Mouse (Mus musculus) kidney, embryonic 16.5 days (tissue): ENCODE data around the gene Rb1. TPM values are rescaled to one million over a fixed set of nuclear protein-coding genes. Genes with fewer than 3 reads are reported as not detected.

Experiments
- ATAC-seq: fragments of 200-750 bp; cut with Nextera tagmentation; 2 replicates; pipeline ENCODE4 v1.8.0; 2017; ENCODE audit warnings: moderate TSS enrichment; ENCODE audit not compliant: low FRiP score, low TSS enrichment
- H3K27ac ChIP-seq: fragments of 300-500 bp; sonication (generic); 2 replicates; pipeline ENCODE4 v1.5.1; 2014; ENCODE audit warnings: low read length
- H3K27me3 ChIP-seq: fragments of 300-500 bp; sonication (generic); 2 replicates; pipeline ENCODE4 v1.6.1; 2014; ENCODE audit warnings: low read length, control low read depth, mixed read lengths; ENCODE audit not compliant: insufficient read depth
- H3K36me3 ChIP-seq: fragments of 300-500 bp; sonication (generic); 2 replicates; pipeline ENCODE4 v1.6.1; 2014; ENCODE audit warnings: low read length, control low read depth, mixed read lengths; ENCODE audit not compliant: insufficient read depth
- H3K4me1 ChIP-seq: fragments of 300-500 bp; sonication (generic); 2 replicates; pipeline ENCODE4 v1.6.1; 2014; ENCODE audit warnings: low read length, control low read depth, mixed read lengths; ENCODE audit not compliant: insufficient read depth
- H3K4me2 ChIP-seq: fragments of 300-500 bp; sonication (generic); replicated peaks from 2 replicates; pipeline ENCODE4 v1.6.1; 2014; ENCODE audit warnings: low read depth, low read length
- H3K4me3 ChIP-seq: fragments of 300-500 bp; sonication (generic); 2 replicates; pipeline ENCODE4 v1.5.1; 2014; ENCODE audit warnings: mild to moderate bottlenecking, low read length
- H3K9ac ChIP-seq: fragments of 300-500 bp; sonication (generic); replicated peaks from 2 replicates; pipeline ENCODE4 v1.6.1; 2014; ENCODE audit warnings: low read length
- H3K9me3 ChIP-seq: fragments of 300-500 bp; sonication (generic); 2 replicates; pipeline ENCODE4 v1.6.1; 2016; ENCODE audit warnings: low read length, control low read depth
- WGBS: fragments of 180-500 bp; shearing (Covaris S2); extraction: QIAGEN DNeasy Blood & Tissue Kit; methylation state at CpG from one replicate; pipeline ENCODE4 v1.1.7; 2014; 5-methylcytosine and 5-hydroxymethylcytosine counted together
- polyA plus RNA-seq: library from polyadenylated mRNA; unstranded; fragments of >200 nt; fragmentation: Nextera tagmentation; extraction: Ambion mirVana; gene quantifications from 2 replicates; pipeline ENCODE4 v1.2.1, GENCODE M21; 2015

Gene Rb1
- polyA plus RNA-seq, 1 experiment from 2014 or later, result 28.1 TPM

GRCm38 (mm10) chr14:73231286-73231982 lies 94.2 kb downstream of the Rb1 start:
- no peak for ATAC-seq

GRCm38 (mm10) chr14:73226849-73227248 lies 98.8 kb downstream of the Rb1 start:
- no peaks in the 10 kb centered on the region for H3K27me3 ChIP-seq
- no peak overlapping the region for H3K4me2 ChIP-seq
- 37% methylated on average over 1 of the region's 1 CpGs for WGBS
- no peaks in the 10 kb centered on the region for H3K36me3 ChIP-seq
- no peak overlapping the region for H3K4me3 ChIP-seq
- ATAC-seq, result no peak
- H3K9me3 ChIP-seq, result no peaks in the 10 kb centered on the region
- H3K27ac ChIP-seq, result no peak overlapping the region
- H3K4me1 ChIP-seq, result peaks cover 6% of the 10 kb centered on the region; the same call in 1 of the 2 replicates
- no peak overlapping the region for H3K9ac ChIP-seq

More at GRCm38 (mm10) chr14:73231286-73231982, 94.2 kb downstream of the Rb1 start:
- no peaks in the 10 kb centered on the region for H3K9me3 ChIP-seq
- 34% methylated on average over 5 of the region's 5 CpGs for WGBS
- H3K27ac ChIP-seq, result no peak overlapping the region
- H3K27me3 ChIP-seq, result no peaks in the 10 kb centered on the region
- H3K9ac ChIP-seq, result no peak overlapping the region
- no peak overlapping the region for H3K4me2 ChIP-seq
- peaks cover 21% of the 10 kb centered on the region for H3K4me1 ChIP-seq
- no peaks in the 10 kb centered on the region for H3K36me3 ChIP-seq
- H3K4me3 ChIP-seq, result no peak overlapping the region

GRCm38 (mm10) chr14:73226346-73226745 lies 99.3 kb downstream of the Rb1 start:
- no peaks in the 10 kb centered on the region for H3K36me3 ChIP-seq
- H3K9me3 ChIP-seq, result no peaks in the 10 kb centered on the region
- 81% methylated on average over 3 of the region's 3 CpGs for WGBS
- no peak overlapping the region for H3K9ac ChIP-seq
- peaks cover 4% of the 10 kb centered on the region; the same call in 1 of the 2 replicates for H3K4me1 ChIP-seq
- H3K27me3 ChIP-seq, result no peaks in the 10 kb centered on the region
- H3K4me3 ChIP-seq, result no peak overlapping the region
- H3K4me2 ChIP-seq, result no peak overlapping the region
- no peak for ATAC-seq
- H3K27ac ChIP-seq, result no peak overlapping the region

- Histone ChIP-seq H3K9me3 (no peaks in the 10 kb centered on the region), H3K4me1 (no peaks in the 10 kb centered on the region), H3K27ac (no peak overlapping the region), H3K4me3 (no peak overlapping the region), H3K9ac (no peak overlapping the region), H3K36me3 (no peaks in the 10 kb centered on the region), H3K27me3 (no peaks in the 10 kb centered on the region), H3K4me2 (no peak overlapping the region)
- WGBS, result 90% methylated on average over 9 of the region's 9 CpGs
- ATAC-seq, result no peak
Observed at GRCm38 (mm10) chr14:73222316-73222970, 103.2 kb downstream of the Rb1 start.

GRCm38 (mm10) chr14:73217062-73217461 lies 108.6 kb downstream of the Rb1 start:
- no peak overlapping the region for H3K9ac ChIP-seq
- no peak overlapping the region for H3K4me2 ChIP-seq
- WGBS, result 86% methylated on average over 1 of the region's 1 CpGs
- H3K27ac ChIP-seq, result no peak overlapping the region
- H3K4me3 ChIP-seq, result no peak overlapping the region
- H3K27me3 ChIP-seq, result no peaks in the 10 kb centered on the region
- no peaks in the 10 kb centered on the region for H3K9me3 ChIP-seq
- no peak for ATAC-seq
- H3K36me3 ChIP-seq, result no peaks in the 10 kb centered on the region; the same call in 1 of the 2 replicates
- H3K4me1 ChIP-seq, result no peaks in the 10 kb centered on the region

GRCm38 (mm10) chr14:73211477-73211876 lies 114.1 kb downstream of the Rb1 start:
- 94% methylated on average over 5 of the region's 5 CpGs for WGBS
- no peak overlapping the region for H3K27ac ChIP-seq
- no peaks in the 10 kb centered on the region for H3K27me3 ChIP-seq
- H3K9me3 ChIP-seq, result no peaks in the 10 kb centered on the region
- ATAC-seq, result no peak
- peaks cover 3% of the 10 kb centered on the region; the same call in 1 of the 2 replicates for H3K36me3 ChIP-seq
- H3K9ac ChIP-seq, result no peak overlapping the region
- H3K4me3 ChIP-seq, result no peak overlapping the region
- H3K4me2 ChIP-seq, result no peak overlapping the region
- no peaks in the 10 kb centered on the region for H3K4me1 ChIP-seq

GRCm38 (mm10) chr14:73210196-73210595 lies 115.4 kb downstream of the Rb1 start:
- no peak for ATAC-seq
- H3K36me3 ChIP-seq, result peaks cover 3% of the 10 kb centered on the region; the same call in 1 of the 2 replicates
- 89% methylated on average over 8 of the region's 8 CpGs for WGBS

GRCm38 (mm10) chr14:73209262-73209661 lies 116.4 kb downstream of the Rb1 start:
- H3K4me1 ChIP-seq, result no peaks in the 10 kb centered on the region
- no peak overlapping the region for H3K4me3 ChIP-seq
- no peak overlapping the region for H3K9ac ChIP-seq
- H3K4me2 ChIP-seq, result no peak overlapping the region
- no peak for ATAC-seq
- H3K9me3 ChIP-seq, result no peaks in the 10 kb centered on the region
- H3K27ac ChIP-seq, result no peak overlapping the region
- no peaks in the 10 kb centered on the region for H3K27me3 ChIP-seq
- 0 out of 2 replicates have a peak, but pooled peaks cover 3% of the 10 kb centered on the region for H3K36me3 ChIP-seq

More at GRCm38 (mm10) chr14:73210196-73210595, 115.4 kb downstream of the Rb1 start:
- Histone ChIP-seq H3K4me2 (no peak overlapping the region), H3K4me1 (no peaks in the 10 kb centered on the region), H3K27me3 (no peaks in the 10 kb centered on the region), H3K27ac (no peak overlapping the region), H3K9me3 (no peaks in the 10 kb centered on the region), H3K9ac (no peak overlapping the region), H3K4me3 (no peak overlapping the region)

GRCm38 (mm10) chr14:73204016-73204415 lies 121.6 kb downstream of the Rb1 start:
- Histone ChIP-seq H3K4me2 (no peak overlapping the region), H3K36me3 (no peaks in the 10 kb centered on the region), H3K27ac (no peak overlapping the region), H3K4me3 (no peak overlapping the region), H3K27me3 (no peaks in the 10 kb centered on the region), H3K9me3 (no peaks in the 10 kb centered on the region), H3K9ac (no peak overlapping the region), H3K4me1 (0 out of 2 replicates have a peak, but pooled peaks cover 6% of the 10 kb centered on the region)
- WGBS, result 64% methylated on average over 3 of the region's 3 CpGs
- no peak for ATAC-seq

GRCm38 (mm10) chr14:73201447-73201846 lies 124.2 kb downstream of the Rb1 start:
- no peak for ATAC-seq
- H3K9ac ChIP-seq, result no peak overlapping the region
- no peak overlapping the region for H3K27ac ChIP-seq
- H3K36me3 ChIP-seq, result 0 out of 2 replicates have a peak, but pooled peaks cover 3% of the 10 kb centered on the region
- H3K9me3 ChIP-seq, result no peaks in the 10 kb centered on the region
- H3K4me1 ChIP-seq, result 0 out of 2 replicates have a peak, but pooled peaks cover 6% of the 10 kb centered on the region
- H3K27me3 ChIP-seq, result no peaks in the 10 kb centered on the region
- H3K4me3 ChIP-seq, result no peak overlapping the region
- WGBS, result 29% methylated on average over 3 of the region's 3 CpGs
- no peak overlapping the region for H3K4me2 ChIP-seq
